Mouse (Mus musculus): Measurements from ENCODE around the gene Usp47.
A peak's percentile ranks its signal among the peaks of the same experiment; 100 is the strongest.
"Not testable (repeated sequence)": the region's sequence is repeated elsewhere in the genome, so short reads cannot be mapped to it uniquely, and the experiment has no call there.

Usp47 gene

GRCm38 (mm10) chr7:112040271-112040670, 17.0 kb downstream of the Usp47 start:
- DNase-seq (ENCODE audit: low spot score): no peak

- DNase-seq (ENCODE audit: low spot score): peak; percentile 45
Observed at GRCm38 (mm10) chr7:112042758-112043157, 19.5 kb downstream of the Usp47 start.

- DNase-seq (ENCODE audit: low spot score): no peak
Observed at GRCm38 (mm10) chr7:112045249-112045648, 21.9 kb downstream of the Usp47 start.

GRCm38 (mm10) chr7:112045794-112046388, 22.6 kb downstream of the Usp47 start:
- DNase-seq (ENCODE audit: low spot score): no peak

- DNase-seq (ENCODE audit: low spot score): no peak
Observed at GRCm38 (mm10) chr7:112048643-112049042, 25.3 kb downstream of the Usp47 start.

GRCm38 (mm10) chr7:112053667-112054066, 30.4 kb downstream of the Usp47 start:
- peak; percentile 4 for DNase-seq (ENCODE audit: low spot score)

- DNase-seq (ENCODE audit: low spot score): no peak
Observed at GRCm38 (mm10) chr7:112055901-112056625, 32.8 kb downstream of the Usp47 start.

- DNase-seq (ENCODE audit: low spot score): no peak
Observed at GRCm38 (mm10) chr7:112074868-112075267, 51.6 kb downstream of the Usp47 start.

GRCm38 (mm10) chr7:112082636-112083035, 59.3 kb downstream of the Usp47 start:
- DNase-seq (ENCODE audit: low spot score): no peak

GRCm38 (mm10) chr7:112084222-112084621, 60.9 kb downstream of the Usp47 start:
- DNase-seq (ENCODE audit: low spot score): no peak

- DNase-seq (ENCODE audit: low spot score): peak; percentile 72
Observed at GRCm38 (mm10) chr7:112085062-112085461, 61.8 kb downstream of the Usp47 start.

- DNase-seq (ENCODE audit: low spot score): no peak
Observed at GRCm38 (mm10) chr7:112086186-112086585, 62.9 kb downstream of the Usp47 start.

GRCm38 (mm10) chr7:112094923-112095322, 71.6 kb downstream of the Usp47 start:
- DNase-seq (ENCODE audit: low spot score): not testable (repeated sequence)

- no peak for DNase-seq (ENCODE audit: low spot score)
Observed at GRCm38 (mm10) chr7:112100887-112101286, 77.6 kb downstream of the Usp47 start.

GRCm38 (mm10) chr7:112102933-112103332, 79.6 kb downstream of the Usp47 start:
- DNase-seq (ENCODE audit: low spot score): no peak

GRCm38 (mm10) chr7:112103816-112104215, 80.5 kb downstream of the Usp47 start:
- DNase-seq (ENCODE audit: low spot score): no peak

- no peak for DNase-seq (ENCODE audit: low spot score)
Observed at GRCm38 (mm10) chr7:112108757-112109156, 85.5 kb downstream of the Usp47 start.

- no peak for DNase-seq (ENCODE audit: low spot score)
Observed at GRCm38 (mm10) chr7:112110638-112111372, 87.5 kb downstream of the Usp47 start.

GRCm38 (mm10) chr7:112117501-112117900, 94.2 kb downstream of the Usp47 start:
- no peak for DNase-seq (ENCODE audit: low spot score)

- no peak for DNase-seq (ENCODE audit: low spot score)
Observed at GRCm38 (mm10) chr7:112118086-112118485, 94.8 kb downstream of the Usp47 start.

- no peak for DNase-seq (ENCODE audit: low spot score)
Observed at GRCm38 (mm10) chr7:112119248-112119647, 95.9 kb downstream of the Usp47 start.

- no peak for DNase-seq (ENCODE audit: low spot score)
Observed at GRCm38 (mm10) chr7:112120861-112121810, 97.8 kb downstream of the Usp47 start.
